Mouse (Mus musculus): ENCODE measurements around the gene 6430548M08Rik.
A peak's percentile ranks its signal among the peaks of the same experiment; 100 is the strongest.

The 6430548M08Rik gene

DNA sequence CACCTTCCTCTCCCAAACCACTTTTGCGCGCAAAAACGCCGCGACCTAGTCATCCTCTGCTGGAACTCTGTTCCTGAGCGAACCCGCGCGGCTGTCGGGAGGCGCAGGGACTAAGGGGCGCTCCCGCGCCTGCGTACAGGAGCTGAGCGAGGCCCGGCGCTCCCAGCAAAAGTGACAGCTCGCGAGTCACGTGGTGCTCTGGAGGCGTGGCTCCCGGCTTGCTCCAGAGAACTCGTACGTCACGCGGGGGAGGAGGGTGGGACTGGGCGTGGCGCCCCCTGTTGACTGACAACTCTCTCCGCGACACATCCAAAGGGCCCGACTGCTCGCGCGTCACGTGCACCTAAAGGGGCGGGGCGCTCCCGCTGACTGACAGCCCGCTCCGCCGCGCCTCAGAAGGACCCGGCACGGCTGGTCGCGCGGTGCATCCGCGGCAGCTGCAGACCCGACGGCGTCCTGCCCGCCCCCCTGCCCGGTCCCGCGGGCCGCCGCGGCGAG, at the start of gene 6430548M08Rik:
TSS of gene 6430548M08Rik (plus strand) at position 395 of the 498 bp plus-strand sequence.
- DNase-seq (ENCODE audit: low spot score): peak; percentile 100

DNA sequence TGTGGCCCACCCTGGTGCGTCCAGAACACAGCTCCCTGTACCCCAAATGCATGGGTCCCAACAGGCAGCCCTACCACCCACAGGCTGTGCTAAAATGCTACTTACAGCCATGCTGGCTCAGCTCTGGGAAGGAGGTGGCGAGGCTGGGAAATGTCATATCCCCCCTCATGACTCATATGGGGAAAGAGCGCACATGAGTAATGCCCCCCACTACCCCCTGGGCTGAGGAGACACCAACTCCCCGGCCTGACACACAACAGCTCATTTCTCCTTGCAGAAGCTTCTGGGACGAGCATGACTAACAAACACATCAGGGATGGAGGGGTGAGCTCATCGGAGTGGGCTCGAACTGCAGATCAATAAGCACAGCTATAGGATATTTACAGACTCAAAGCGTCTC, 48.3 kb upstream of the 6430548M08Rik start:
- DNase-seq (ENCODE audit: low spot score): no peak

DNA sequence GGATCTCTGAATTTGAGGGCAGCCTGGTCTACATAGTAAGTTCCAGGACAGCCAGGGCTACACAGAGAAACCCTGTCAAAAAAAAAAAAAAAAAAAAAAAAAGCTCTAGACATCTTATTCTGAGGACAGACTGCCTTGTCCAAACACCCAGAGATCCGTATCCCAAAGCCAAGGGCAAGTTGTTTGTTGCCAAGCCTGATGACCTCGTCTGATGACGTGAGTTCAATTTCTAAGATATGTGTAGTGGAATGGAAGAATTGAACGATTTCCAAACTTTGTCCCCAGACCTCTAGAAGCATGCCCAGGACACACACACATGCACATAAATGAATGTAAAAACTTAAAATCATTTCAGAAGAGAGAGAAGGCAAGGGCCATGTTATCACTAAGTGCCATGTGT, 47.7 kb upstream of the 6430548M08Rik start:
- no peak for DNase-seq (ENCODE audit: low spot score)

DNA sequence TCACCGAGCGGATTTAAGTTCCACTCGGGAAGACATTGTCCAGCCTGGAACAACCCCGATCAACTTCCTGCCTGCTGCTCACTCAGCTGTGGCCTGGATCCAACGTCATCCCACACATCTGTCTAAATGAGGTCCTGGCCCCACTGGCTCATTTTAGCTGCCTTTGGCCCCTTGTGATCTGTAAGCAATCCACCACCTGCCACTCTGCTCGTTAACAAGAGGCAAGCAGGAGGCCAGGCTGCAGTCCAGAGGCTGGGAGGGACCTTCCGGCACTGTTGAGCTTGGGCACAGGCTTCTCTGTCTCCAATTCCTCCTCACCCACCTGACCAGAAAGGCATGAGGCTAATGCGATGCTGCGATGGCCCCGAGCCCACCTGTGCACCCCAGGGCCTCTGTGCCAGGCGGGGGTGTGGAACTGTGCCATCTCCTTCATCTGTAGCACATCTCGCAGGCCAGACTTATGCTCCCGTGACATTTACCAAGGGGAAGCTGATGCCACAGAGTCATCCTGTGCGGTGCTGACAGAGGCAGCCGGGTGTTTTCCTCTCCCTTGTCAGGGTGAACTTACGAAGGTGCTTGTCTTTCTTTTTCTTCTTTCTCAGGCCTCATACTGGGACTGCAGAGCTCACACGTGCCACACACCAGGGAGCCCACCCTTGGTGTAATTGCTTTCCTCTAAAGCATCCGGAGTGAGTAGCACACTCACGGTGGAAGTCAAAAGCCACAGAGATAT, 45.9 kb upstream of the 6430548M08Rik start:
- peak; percentile 73 for DNase-seq (ENCODE audit: low spot score)

DNA sequence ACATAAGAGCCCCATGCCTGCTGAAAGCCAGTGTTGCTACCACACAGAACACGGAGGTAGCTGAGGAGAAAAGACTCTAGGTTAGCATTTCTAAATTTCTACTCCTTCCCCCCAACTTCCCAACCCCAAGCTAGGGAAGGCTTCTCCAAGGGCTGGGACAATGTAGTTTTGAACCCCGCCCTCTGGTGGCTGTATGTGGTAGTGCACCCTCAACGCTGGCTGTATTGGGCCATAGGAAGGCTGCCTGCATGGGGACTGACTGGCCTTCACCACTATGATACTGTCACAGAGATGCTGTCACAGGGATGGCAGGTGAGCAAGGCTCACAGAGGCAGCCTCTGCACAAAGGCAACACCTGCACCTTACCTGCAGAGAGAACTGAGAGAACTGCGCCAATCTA, 42.3 kb upstream of the 6430548M08Rik start:
- DNase-seq (ENCODE audit: low spot score): peak; percentile 76

DNA sequence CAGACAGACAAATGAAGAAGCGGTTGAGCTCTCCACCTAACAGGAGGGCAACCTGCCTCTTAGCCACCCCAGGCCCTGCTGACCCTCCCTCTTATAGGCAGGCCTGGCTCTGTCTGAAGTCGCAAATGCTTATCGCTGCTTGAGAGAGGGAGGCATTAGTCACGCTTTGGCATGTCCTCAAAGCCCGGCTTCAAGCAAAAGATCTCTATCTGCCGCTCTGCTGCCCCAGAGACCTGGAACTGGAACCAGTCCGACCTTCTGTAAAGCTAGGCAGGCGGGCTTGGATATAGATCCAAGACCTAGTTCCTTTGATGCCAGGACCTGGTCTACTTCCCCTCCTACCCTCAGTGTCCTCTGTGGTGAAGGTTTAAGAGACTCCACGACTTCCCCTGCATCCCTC, 41.7 kb upstream of the 6430548M08Rik start:
- DNase-seq (ENCODE audit: low spot score): no peak

DNA sequence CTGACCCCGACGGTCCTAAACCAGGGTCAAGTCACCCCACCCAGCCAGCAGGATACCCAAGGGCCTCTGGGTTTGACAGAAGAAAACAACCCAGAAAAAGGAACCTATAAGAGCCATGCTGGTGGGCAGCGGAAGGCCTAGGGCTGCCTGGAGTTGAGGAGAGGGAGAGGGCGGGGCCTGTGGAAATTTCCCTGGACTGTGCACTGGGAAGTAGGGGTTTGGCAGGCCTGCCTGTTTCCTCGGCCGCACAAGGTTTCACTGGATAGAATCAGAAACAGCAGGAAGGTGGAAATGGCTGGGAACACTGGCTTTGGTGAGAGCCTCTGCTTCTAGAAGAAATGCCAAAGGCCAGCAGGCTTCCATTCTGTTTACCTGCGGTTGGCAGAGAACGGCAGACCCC, 41.1 kb upstream of the 6430548M08Rik start:
- no peak for DNase-seq (ENCODE audit: low spot score)

DNA sequence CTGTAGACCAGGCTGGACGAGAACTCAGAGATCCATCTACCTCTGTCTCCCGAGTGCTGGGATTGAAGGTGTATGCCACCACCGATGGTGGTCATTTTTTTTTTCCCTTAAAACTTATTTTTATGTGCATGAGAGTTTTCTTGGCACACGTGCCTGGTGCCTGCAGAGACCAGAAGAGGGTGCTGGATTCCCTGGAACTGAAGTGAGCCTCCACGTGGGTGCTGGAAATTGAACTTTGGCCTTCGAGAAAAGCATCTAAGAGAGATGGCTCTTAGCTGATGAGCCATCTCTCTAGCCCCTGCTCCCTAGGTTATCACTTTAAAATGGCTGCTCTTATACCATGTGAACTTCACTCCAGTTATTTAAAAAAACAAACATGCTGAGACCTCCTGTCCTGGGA, 39.4 kb upstream of the 6430548M08Rik start:
- DNase-seq (ENCODE audit: low spot score): no peak

DNA sequence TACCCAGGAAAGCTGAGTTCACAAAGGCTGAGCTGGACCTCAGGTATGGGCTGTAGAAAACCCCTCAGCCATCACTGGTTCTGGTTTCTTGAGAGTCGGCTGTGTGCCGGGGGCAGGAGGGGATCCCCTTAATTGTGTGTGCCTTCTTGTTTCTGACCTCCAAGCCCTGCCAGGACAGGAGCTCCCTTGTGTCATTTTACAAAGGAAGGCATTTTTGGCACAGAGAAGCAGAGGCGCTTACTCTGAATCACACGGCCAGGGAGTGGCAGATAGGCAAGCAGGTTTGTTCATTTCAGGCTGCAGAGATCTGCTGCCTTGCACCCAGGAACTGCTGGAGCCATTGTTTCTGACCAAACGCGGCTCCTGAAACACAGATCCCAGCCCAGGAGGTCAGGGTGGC, 38.6 kb upstream of the 6430548M08Rik start:
- no peak for DNase-seq (ENCODE audit: low spot score)

DNA sequence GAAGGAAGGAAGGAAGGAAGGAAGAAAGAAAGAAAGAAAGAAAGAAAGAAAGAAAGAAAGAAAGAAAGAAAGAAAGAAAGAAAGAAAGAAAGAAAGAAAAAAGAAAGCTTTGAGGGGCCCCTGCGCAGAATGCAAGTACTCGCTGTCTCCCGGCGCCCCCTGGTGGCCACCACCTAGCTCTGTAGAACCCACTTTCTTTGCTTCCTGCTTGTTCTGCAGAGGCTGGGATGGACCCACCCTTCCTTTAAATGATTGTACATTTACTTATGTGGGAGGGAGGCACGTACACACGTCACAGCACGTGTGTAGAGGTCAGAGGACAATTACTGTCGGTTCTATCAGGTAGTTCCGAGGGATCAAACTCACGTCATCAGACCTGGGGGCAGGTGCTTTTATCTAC, 35.9 kb upstream of the 6430548M08Rik start:
- DNase-seq (ENCODE audit: low spot score): peak; percentile 76

DNA sequence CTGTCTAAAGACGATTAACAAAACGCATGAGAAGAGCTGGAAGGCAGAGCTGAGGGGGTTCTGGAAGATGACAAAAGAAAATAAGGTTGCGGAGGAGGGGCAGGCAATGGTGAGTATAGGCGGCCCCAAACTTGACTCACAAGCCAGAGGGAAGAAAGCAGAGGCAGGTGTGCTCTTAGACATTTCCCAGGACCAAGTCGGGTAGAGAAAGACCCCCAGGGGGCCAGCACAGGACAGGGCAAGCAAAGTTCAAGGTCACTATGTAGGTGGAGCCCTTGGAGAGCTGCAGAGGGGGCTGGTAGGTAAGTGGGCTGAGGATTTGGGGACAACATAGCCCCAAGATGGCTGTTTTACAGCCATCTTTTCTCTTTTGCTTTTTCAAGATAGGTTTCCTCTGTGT, 34.6 kb upstream of the 6430548M08Rik start:
- DNase-seq (ENCODE audit: low spot score): no peak

DNA sequence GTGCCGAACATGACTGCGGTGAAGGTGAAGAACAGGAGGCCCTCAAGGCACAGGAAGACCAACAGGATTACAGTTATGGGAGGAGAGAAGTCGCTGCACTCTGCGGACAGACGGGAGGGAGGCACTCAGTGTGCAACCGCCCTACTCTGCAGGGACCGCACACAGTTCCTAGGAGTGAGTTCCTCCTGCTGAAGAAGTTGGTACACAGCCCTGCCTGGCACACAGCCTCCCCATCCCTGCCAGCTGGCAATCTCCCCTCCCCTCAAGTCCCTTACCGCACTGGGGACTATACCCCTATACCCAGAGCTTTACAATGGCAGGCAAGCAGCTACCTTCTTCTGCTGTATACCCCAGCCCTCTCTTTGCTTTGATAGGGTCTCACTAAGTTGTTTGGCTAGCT, 30.7 kb upstream of the 6430548M08Rik start:
- DNase-seq (ENCODE audit: low spot score): no peak

DNA sequence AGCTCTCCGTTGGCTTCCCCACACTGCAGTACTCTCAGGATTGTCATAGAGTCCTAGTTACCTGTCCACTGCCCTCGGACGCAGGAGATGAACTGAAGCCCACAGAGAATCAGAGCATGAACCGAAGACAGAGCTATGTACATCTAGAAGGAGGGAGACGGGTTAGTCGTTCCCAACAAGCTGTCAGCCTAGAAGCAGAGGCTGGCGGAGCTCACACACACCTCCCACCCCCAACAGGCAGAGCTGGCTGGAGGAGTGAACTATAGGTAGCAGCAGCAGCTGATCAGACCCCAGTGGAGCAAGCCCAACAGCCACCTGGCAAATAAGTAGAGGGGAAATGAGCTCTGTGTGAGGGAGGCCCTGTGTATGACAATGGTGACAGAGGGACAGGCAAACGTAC, 29.2 kb upstream of the 6430548M08Rik start:
- DNase-seq (ENCODE audit: low spot score): no peak

DNA sequence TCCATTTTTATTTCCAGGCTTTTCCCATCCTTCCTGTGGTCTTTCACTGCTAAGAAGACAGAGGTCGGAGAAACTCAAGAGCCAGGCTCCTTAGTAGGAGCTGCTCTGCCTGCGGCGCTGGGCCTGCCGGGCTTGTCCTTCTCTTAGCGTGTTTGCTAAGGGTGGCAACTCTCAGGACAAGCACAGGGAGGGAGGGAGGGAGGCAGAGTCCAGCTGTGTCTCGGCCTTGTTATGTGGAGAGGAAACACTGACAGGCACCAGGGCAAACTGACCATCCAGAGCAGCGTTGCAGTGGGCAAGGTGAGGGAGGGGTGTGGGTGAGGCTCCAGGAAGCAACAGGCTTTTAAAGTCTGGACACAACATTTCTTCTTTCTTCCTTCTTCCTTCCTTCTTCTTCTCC, 24.4 kb upstream of the 6430548M08Rik start:
- no peak for DNase-seq (ENCODE audit: low spot score)

DNA sequence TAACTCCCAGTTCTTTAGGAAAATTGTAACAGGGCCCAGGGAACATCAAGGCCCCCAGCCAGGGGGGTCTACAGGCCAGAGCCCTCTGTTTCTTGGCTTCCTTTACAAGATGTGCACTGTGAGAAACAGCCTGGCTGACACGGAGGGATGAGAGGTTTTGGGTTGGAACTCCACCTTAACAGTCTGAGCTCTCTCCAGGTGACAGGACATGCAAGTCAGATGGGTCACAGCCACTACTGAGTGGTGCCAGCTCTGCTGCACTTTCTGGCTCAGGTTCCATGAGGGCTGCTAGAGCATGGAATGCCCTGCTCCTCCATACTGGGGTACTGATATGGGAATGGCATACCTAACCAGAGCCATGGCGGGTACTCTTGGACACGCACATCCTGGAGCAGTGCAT, 22.9 kb upstream of the 6430548M08Rik start:
- DNase-seq (ENCODE audit: low spot score): no peak

DNA sequence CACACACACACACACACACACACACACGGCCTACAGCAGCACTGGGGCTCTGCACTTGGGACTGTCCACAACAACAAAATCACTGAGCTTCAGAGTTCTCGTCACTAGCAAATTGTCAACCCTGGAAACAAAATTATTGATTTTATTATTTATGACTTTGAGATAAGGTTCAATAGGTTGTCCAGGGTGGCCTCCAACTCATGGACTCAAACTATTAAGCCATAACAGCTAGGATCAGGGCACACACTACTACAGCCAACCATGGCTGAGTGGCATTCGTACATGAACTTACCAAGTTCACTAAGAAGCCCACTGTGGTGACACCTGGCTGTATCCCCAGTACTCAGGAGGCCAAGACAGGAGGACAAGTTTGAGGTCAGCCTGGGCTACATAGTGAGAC, 20.8 kb upstream of the 6430548M08Rik start:
- no peak for DNase-seq (ENCODE audit: low spot score)

DNA sequence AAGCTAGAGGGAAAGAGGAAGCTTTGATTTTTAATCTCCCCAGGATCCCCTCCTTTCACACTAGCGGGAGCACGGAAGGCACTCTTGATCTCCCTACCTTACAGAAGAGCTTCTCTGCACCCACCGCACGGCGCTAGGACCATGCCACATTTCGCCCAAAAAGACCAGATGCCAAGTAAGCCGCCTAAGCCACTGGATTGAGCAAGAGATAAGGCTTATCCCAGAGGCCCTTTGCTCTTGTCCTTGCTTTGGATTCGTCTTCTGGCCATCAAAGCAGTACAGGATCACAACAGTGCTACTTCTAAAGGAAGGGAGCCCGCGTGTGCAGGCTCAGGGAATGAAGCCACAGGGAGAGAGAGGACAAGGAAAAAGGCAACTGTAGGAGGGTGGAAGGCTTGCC, 19.2 kb upstream of the 6430548M08Rik start:
- DNase-seq (ENCODE audit: low spot score): no peak

DNA sequence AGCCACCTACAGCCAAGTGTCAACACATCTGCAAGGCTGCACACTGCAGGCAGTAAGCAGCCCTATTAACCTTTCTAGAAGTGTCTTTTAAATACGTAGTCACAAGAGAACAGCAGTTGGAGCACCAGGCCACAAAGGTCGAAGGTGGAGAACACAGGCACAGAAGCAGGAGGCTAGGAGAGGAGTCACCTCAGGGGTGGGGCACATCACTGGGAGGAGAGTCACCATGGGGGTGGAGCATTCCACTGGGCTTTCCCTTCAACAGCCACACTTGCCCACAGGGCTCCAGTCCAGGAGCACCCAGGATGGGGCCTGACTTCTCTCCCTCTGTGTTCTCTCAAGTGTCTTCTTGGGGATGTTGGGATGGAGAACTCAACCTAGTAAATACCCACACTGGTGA, 17.5 kb upstream of the 6430548M08Rik start:
- no peak for DNase-seq (ENCODE audit: low spot score)

DNA sequence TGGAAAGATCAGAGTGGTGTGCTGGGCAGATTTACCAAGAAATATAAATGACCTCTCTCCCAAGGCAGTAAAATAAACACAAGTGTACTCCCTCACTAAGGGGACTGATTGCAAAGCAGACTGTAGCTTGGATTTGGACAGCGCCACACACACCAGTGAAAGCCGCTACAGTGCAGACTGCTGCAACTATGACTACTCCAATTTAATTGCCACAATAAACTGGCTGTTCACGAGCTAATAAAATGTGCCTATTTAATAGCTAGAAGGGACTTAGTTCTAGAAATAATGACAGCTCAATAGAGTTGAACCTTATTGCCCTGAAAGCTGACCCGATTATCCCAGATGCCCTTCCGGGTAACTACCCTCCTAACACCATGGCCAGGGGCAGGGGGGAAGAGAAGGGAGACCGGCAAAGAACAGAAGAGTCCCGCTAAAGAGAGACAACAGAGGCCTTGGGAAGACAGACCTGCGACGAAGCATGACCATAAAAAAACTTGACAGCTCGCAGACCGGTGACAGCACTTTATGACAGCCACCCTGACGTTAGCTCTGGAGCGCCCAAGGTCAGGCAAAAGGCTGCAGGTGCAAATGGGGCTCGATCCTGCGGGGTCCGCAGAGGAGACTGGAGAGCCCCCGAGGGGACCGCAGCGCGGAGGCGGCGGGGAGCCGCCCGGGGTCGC, 13.4 kb upstream of the 6430548M08Rik start:
- DNase-seq (ENCODE audit: low spot score): no peak

DNA sequence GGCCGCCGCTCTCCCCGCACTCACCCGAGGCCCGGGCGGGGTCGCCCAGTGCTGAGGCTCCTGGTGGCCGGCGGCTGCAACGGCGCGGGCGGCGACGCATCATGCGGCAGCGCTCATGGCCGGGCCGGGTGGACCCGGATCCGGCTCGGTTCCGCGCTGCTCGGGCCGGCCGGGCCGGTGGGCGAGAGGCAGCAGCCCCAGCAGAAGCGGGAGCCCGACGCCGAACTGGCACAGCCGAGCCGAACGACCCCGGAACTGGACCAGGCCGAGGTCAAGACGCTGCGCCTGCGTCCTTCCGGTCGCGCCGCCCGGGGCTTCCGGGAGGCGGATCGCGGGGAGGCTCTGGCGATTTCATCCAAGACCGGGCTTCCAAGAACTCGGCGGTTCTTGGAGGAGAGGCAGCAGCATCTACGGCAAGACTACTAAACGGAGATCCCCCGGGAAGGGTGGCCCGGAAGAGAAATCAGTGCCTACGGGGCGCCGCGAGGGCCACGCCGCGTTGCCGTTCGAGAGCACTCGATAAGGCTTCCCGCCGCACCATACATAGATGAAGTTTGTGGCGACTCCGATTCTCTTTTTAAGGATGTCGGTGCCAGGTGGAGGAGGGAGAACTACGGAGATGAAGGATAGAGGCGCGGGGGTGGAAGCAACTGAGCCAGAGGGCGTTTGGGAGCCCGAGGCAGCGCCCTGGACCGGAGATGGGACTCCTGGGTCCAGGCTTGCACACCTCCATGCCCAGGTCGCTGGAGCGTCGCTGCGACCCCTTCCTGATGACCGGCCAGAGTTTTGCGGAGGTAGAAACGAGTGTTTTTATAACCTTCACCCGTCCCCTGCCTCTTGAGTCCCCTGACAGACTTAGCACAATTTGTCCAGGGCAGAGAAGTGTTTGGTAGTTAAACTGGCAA, 12.6 kb upstream of the 6430548M08Rik start, which contains the start of gene Zdhhc7:
TSS of gene Zdhhc7 (minus strand) at position 415 of the 905 bp plus-strand sequence.
- peak; percentile 86 for DNase-seq (ENCODE audit: low spot score)

DNA sequence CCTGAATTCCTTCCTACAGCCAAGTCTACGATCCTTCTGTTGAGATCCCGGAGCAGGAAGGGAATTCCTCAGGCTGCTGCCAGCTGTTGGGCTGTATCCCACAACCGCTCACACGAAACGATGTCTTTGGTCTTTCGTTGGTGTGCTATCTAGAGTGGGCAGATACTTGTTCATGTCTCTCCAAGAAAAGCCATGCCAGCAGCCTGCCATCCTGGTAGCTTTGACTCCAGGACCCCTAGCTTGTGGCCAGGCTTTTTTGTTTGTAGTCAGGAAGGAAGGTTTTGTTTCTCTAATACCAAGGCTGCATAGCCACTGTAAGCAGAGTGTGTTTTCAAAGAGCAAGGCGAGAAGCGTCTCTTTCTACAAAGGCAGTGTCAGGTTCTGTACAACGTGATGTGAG, 10.0 kb upstream of the 6430548M08Rik start:
- DNase-seq (ENCODE audit: low spot score): no peak

DNA sequence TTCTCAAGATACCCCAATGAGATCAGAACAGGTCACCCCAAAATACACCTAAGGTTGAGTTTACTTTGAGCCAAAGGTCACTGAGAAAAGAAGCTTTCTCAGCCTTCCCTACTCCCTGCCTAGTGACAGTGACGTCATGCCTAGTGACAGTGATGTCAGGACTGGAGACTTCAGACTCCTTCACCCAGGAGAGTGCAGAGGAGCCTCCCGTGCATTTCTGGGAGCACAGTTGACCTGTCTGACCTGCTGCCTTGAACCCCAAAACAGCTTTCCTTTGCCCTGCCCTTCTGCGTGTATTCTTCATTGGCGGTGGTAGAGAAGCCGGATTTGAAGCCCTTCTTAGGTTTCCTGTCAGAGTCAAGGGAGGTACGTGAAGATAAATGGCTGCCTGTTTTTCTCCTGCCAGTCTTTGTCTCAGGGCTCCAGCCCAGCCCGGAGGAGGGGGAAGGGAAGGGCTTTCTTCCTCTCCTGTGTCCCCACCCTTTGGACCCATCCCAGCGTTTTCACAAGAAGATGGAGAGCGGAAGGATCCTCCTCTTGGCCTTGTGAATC, 9.2 kb upstream of the 6430548M08Rik start:
- DNase-seq (ENCODE audit: low spot score): peak; percentile 91
